Mouse (Mus musculus): ENCODE measurements around the gene Pex6.
A peak's percentile ranks its signal among the peaks of the same experiment; 100 is the strongest.

DNA sequence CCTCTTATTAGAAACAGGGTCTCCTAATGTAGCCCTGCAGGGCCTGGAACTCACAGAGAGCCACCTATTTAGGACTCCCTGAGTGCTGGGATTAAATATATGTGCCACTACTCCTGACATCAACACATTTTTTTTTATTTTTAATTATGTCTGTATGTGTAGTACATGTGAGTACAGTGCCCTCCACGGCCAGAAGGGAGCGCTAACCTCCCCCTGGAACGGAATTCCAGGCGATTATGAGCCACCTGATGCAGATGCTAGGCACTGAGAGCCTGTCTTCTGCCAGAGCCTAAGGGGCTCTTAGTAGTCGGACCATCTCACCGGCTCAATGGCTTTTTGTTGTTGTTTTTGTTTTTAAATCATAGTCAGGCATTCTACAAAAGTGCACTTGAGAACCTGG, 16.8 kb downstream of the Pex6 start:
- TF ChIP-seq CTCF (IDR thresholded peaks at IDR 0.05; ENCODE audit: extremely low read depth, insufficient read length, insufficient replicate concordance, low read depth, low read length) (peak; percentile 39; the same call in 1 of the 2 replicates), POLR2A (IDR thresholded peaks at IDR 0.05; ENCODE audit: low read depth, low read length) (no peak)

Data from small intestine, adult 2 months (tissue).